Mouse (Mus musculus): ENCODE results near the gene Gm21188.
"Not testable (repeated sequence)": the region's sequence is repeated elsewhere in the genome, so short reads cannot be mapped to it uniquely, and the experiment has no call there.

The Gm21188 gene

DNA sequence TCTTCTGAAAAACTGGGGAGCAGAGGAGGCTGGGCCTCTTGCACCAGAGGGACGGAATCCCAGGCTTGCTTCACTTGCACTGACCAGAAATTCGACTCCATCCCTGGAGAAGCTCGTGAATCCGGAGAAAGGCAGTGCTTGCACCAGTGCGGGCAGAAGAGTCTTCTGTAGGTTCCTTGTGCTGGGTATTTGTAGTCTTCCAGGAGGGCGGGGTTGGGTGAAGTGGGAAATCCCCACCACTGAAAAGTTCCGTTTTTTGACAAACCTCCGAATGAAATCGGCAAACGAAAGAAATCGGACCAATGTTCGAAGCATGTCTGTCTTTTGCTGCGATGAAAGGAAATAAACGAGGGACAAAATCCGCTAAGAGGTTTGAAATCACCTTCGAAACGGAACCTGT is 25.1 kb downstream of the Gm21188 start, which contains the start of gene Gm36079:
Gene Gm36079 (minus strand): TSS at position 101 of the 400 bp plus-strand sequence.
- in situ Hi-C loops (cut with MboI, MseI): not testable (repeated sequence)

DNA sequence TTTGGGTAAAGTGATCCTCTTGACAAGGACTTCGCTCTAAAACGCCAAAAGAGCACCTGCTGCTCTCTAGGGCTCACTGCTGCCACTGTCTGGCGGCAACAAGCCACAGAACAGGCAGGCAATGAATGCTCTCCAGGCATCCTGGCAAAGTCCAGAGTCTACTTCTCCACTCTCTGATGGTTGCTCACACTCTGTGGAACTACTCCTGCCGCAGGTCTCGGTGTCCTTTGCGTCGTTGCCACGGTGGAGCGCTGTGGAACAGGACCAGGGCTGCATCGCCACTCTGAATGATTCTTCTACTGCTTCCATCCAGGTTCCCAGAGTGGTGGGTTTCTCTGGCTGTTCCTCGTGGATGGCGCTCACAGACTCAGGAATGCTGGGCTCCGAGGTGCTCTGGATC is 25.6 kb downstream of the Gm21188 start:
- in situ Hi-C loops (cut with MboI, MseI): not testable (repeated sequence)

DNA sequence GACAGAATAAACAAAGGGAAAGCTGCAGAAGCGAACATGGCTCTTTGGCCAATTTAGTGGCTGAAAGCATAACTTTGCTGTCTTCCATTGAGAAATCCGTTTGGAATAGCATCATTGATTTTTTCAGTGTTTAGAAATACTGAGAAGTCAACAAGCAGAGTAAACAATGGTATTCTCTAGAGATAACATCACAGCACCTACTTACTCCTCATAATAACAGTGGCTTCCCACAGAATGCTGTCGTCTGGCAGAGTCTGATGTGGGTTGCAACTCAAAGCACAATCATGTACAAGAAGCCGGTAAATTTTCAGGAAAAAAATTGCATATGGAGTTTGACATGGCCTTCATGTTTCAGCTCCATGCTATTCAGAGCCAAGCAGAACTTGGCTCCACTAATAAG is 26.4 kb downstream of the Gm21188 start:
- in situ Hi-C loops (cut with MboI, MseI): not testable (repeated sequence)

- in situ Hi-C loops (cut with MboI, MseI): not testable (repeated sequence)
Observed at GRCm38 (mm10) chr13:120025004-120025403, 27.0 kb downstream of the Gm21188 start.

- in situ Hi-C loops (cut with MboI, MseI): not testable (repeated sequence)
Observed at GRCm38 (mm10) chr13:120024581-120024980, 27.4 kb downstream of the Gm21188 start.

DNA sequence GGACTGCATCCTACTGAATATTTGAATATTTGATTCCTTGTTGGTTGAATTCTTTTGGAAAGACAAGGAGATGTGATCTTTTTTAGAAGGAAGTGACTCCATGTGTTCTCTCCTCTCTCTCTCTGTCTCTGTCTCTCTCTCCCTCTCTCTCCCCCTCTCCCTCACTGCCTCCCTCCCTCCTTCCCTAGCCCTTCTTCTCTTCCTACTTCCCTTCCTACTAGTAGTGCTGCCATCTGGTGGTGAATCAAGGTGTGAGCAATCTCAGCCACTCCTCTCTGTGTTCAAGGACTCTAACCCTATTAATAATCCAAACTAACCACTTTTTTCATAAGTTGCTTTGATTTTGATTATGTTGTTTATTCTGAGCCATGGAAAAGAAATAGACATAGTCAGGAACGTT is 30.5 kb downstream of the Gm21188 start:
- in situ Hi-C loops (cut with MboI, MseI): not testable (repeated sequence)

DNA sequence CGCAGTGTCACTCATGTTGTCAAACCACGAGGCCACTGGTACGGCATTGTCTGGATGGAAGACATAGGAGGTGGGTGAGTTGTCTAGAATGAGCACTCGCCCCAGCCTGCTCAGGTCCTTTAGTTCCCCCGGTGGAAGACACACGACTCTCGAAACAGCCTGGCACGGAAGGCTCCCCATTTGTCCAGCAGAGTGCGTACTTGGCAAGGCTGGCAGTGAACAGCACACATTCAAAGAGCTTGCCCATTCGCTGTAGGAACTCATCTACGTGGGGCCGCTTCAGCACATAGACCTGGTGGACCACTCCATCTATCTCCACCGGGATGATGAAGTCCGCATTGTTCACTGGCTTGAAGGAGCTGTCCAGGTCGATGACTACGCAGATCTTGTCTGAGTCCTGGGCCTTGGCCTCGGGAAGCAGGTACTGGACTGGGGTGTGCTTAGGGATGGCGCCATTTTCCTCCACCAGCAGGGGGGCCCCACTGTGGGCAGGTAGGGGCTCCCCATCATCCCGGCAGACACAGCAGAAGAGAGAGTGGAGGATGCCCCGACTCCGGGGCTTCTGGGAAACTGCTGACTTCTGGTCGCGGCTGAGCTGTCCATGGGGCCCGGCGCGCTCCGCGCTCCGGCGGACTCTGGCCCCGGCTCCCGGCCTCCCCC is 36.5 kb downstream of the Gm21188 start:
- in situ Hi-C loops (cut with MboI, MseI): not testable (repeated sequence)

DNA sequence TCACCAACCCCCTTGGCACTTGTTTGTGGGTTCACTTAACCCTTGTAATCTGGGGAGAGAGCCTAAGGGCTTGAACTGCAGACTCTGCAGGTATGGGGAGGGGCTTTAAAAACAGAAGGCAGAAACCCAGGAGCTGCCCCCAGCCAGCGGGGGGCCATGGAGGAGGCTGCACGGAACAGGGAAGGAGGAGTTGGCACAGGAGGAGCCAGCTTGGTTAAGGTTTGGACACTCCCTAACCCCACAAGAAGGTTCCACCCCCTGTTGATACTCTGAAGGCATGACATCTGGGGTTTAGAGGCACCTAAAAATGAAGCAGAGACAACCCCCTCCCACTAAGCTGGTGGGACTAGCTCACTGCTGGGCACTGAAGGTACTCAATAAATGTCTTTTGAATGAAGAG is 38.0 kb downstream of the Gm21188 start:
- in situ Hi-C loops (cut with MboI, MseI): not testable (repeated sequence)

DNA sequence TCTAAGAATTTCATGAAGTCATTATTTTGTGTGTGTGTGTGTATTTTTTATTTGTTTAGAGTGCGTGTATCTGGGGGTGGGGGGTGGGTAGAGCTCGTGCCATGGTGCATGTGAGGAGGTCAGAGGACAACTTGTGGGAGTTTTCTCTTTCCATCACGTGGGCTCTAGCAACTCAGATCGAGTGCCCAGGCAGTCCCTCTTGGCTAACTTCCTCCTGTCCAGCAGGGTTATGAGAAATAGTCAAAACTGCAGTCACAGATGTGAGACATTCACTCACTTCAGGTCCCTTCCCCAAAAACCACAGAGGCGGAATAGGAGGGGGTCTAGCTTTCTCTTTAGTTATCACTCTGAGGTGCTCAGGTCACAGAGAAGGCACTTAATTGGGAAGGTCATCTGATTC is 38.5 kb downstream of the Gm21188 start:
- in situ Hi-C loops (cut with MboI, MseI): not testable (repeated sequence)

DNA sequence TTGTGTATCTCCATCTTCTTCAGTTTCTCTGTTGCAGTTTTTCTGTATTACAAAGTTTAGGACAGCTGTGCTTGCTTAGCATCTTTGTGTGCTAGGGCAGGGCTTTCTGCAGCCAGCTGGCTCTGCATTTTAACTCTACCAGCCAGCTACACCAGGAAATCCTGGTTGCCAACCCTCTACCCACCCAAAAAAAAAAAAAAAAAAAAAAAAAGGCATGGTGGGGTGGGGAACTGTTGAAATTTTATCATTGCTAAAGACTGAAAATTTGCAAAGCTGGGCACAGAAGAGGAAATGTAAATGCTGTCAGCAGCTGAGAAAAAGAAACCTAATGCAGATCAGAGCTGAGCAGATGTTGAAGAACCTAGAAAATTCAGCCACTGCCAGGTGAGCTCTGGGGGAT is 41.9 kb downstream of the Gm21188 start:
- in situ Hi-C loops (cut with MboI, MseI): not testable (repeated sequence)

DNA sequence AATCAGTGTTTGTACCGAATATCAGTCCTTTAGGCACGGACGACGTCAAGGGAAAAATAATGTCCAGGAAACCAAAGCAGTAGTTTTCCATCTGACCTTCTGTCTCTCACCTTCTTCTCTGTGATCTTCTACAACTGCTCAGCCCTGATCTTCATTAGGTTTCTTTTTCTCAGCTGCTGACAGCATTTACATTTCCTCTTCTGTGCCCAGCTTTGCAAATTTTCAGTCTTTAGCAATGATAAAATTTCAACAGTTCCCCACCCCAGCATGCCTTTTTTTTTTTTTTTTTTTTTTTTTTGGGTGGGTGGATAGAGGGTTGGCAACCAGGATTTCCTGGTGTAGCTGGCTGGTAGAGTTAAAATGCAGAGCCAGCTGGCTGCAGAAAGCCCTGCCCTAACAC is 52.8 kb downstream of the Gm21188 start:
- in situ Hi-C loops (cut with MboI, MseI): not testable (repeated sequence)

- in situ Hi-C loops (cut with MboI, MseI): not testable (repeated sequence)
Observed at GRCm38 (mm10) chr13:119998442-119999086, 53.4 kb downstream of the Gm21188 start.

GRCm38 (mm10) chr13:119991917-119992496 is 60.0 kb downstream of the Gm21188 start:
- in situ Hi-C loops (cut with MboI, MseI): not testable (repeated sequence)

GRCm38 (mm10) chr13:119991264-119991663 is 60.7 kb downstream of the Gm21188 start:
- in situ Hi-C loops (cut with MboI, MseI): not testable (repeated sequence)

Measured in T-helper 1 cell (primary cell).